Mouse (Mus musculus) embryonic fibroblast, embryonic 13.5 days (primary cell): ENCODE results near the gene Ank.

Source experiments
- CTCF ChIP-seq: IDR thresholded peaks from 2 replicates; pipeline ENCODE4 v1.5.1; 2011; ENCODE audit warnings: mild to moderate bottlenecking, control low read depth, low read length, moderate library complexity, borderline replicate concordance; ENCODE audit not compliant: insufficient read depth
- POLR2A ChIP-seq: IDR thresholded peaks from 2 replicates; pipeline ENCODE4 v1.6.1; 2011; ENCODE audit warnings: low read depth, mild to moderate bottlenecking, control low read depth, low read length, moderate library complexity

- TF ChIP-seq CTCF (no peak), POLR2A (no peak)
Measured at GRCm38 (mm10) chr15:27581640-27582039, 115.2 kb downstream of the Ank start.
